Mouse (Mus musculus) limb, embryonic 12.5 days (tissue): ENCODE results near the gene Eef1a1. TPM values are rescaled to one million over a fixed set of nuclear protein-coding genes. Genes with fewer than 3 reads are reported as not detected.

ENCODE experiments used
- ATAC-seq: fragments of 200-750 bp; cut with Nextera tagmentation; 2 replicates; pipeline ENCODE4 v1.8.0; 2017; ENCODE audit warnings: low read depth, moderate TSS enrichment; ENCODE audit not compliant: insufficient number of reproducible peaks, insufficient read depth, low FRiP score, low TSS enrichment
- H3K27ac ChIP-seq: fragments of 300-500 bp; sonication (generic); 2 replicates; pipeline ENCODE4 v1.5.1; 2016; ENCODE audit warnings: mild to moderate bottlenecking, moderate library complexity
- H3K27me3 ChIP-seq: fragments of 300-500 bp; sonication (generic); 2 replicates; pipeline ENCODE4 v1.6.1; 2016; ENCODE audit warnings: mild to moderate bottlenecking, moderate library complexity
- H3K36me3 ChIP-seq: fragments of 300-500 bp; sonication (generic); 2 replicates; pipeline ENCODE4 v1.6.1; 2016; ENCODE audit warnings: mild to moderate bottlenecking, moderate library complexity
- H3K4me1 ChIP-seq: fragments of 300-500 bp; sonication (generic); replicated peaks from 2 replicates; pipeline ENCODE4 v1.6.1; 2016
- H3K4me2 ChIP-seq: fragments of 300-500 bp; sonication (generic); 2 replicates; pipeline ENCODE4 v1.6.1; 2016; ENCODE audit warnings: mild to moderate bottlenecking, moderate library complexity
- H3K4me3 ChIP-seq: fragments of 300-500 bp; sonication (generic); replicated peaks from 2 replicates; pipeline ENCODE4 v1.5.1; 2016; ENCODE audit warnings: mild to moderate bottlenecking
- H3K9ac ChIP-seq: fragments of 300-500 bp; sonication (generic); replicated peaks from 2 replicates; pipeline ENCODE4 v1.6.1; 2016; ENCODE audit warnings: mild to moderate bottlenecking, moderate library complexity
- H3K9me3 ChIP-seq: fragments of 300-500 bp; sonication (generic); 2 replicates; pipeline ENCODE4 v1.6.1; 2016; ENCODE audit warnings: mild to moderate bottlenecking, moderate library complexity
- WGBS: fragments of 180-500 bp; shearing (Covaris S2); methylation state at CpG from one replicate; pipeline ENCODE4 v1.1.7; 2016; 5-methylcytosine and 5-hydroxymethylcytosine counted together
- microRNA-seq: library from miRNA; unstranded; fragments of <30 nt; microRNA quantifications from one replicate; pipeline ENCODE4, GENCODE M21; 2017
- polyA plus RNA-seq: library from polyadenylated mRNA; unstranded; fragments of >200 nt; fragmentation: Nextera tagmentation; extraction: Ambion mirVana; gene quantifications from 2 replicates; pipeline ENCODE4 v1.2.1, GENCODE M21; 2016

Gene Eef1a1
- polyA plus RNA-seq, 1 experiment from 2014 or later: 4,104 TPM

- peaks cover 37% of the 10 kb centered on the region for H3K27me3 ChIP-seq
- 31% methylated on average over 9 of the region's 9 CpGs for WGBS
Measured at GRCm38 (mm10) chr9:78447606-78447972, 41.4 kb downstream of the Eef1a1 start.

DNA sequence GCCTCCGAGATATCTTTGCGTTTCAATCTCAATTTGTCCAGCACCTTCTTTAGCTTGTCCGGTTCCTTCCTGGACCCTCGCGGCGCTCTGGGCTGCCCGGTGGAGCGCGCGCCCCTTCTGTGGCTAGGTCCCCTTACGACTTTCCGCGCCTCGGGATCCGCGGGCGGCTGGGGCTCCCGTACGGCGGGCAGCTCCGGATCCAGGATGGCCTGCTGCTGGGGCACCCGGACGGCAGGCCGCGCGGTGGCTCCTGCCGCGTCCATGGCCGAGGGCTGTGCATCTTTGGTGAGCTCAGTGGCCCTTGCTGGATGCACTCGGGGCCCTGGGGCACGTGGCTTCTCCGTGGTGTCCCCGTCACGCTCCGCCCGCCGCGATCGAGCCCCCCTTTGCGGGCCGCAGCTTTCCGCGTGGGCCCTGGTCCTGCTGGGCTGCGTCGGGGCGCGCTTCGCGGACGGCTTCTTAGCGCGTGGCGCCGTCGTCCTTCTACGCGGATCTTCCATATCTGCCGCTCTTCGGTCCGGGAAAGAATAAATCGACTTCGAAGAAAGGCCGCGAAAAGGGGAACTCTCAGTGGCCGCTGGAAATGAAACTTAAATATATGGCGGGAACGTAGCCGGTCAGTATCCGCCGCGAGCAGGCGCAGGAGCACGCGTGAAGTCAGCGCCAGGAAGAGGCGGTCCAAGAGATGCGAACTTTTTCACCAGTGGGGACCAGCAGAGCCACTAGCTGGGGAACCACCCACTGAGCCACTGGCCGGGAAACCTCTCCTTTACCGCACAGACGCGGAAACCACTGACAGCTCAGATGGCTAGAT, 46.2 kb downstream of the Eef1a1 start, which contains the start of gene Cgas:
Cgas (minus strand) TSS at position 659 of the 814 bp plus-strand sequence.
- WGBS: under 1% methylated on average over 80 of the region's 81 CpGs
- Histone ChIP-seq H3K4me2 (peak within 1 kb of the TSS; percentile 79), H3K4me1 (peaks cover 7% of the 10 kb centered on the region; the same call in 1 of the 2 replicates), H3K36me3 (no peaks in the 10 kb centered on the region), H3K27me3 (peaks cover 69% of the 10 kb centered on the region), H3K9me3 (no peaks in the 10 kb centered on the region), H3K27ac (no peak within 1 kb of the TSS), H3K4me3 (peak within 1 kb of the TSS; percentile 49), H3K9ac (peak within 1 kb of the TSS; percentile 58)
- peak; percentile 39; the same call in 1 of the 2 replicates for ATAC-seq

More at GRCm38 (mm10) chr9:78447606-78447972, 41.4 kb downstream of the Eef1a1 start:
- H3K9me3 ChIP-seq: no peaks in the 10 kb centered on the region
- peak overlapping the region; percentile 90; the same call in 1 of the 2 replicates for H3K9ac ChIP-seq
- peaks cover 14% of the 10 kb centered on the region for H3K36me3 ChIP-seq
- ATAC-seq: peak; percentile 26; the same call in 1 of the 2 replicates
- H3K27ac ChIP-seq: no peak overlapping the region
- H3K4me3 ChIP-seq: peak overlapping the region; percentile 98
- H3K4me2 ChIP-seq: peak overlapping the region; percentile 72
- H3K4me1 ChIP-seq: peaks cover 12% of the 10 kb centered on the region

GRCm38 (mm10) chr9:78442237-78442578, 46.7 kb downstream of the Eef1a1 start:
- Histone ChIP-seq H3K27ac (no peak overlapping the region), H3K9me3 (no peaks in the 10 kb centered on the region), H3K36me3 (no peaks in the 10 kb centered on the region), H3K4me1 (peaks cover 7% of the 10 kb centered on the region; the same call in 1 of the 2 replicates), H3K9ac (peak overlapping the region; percentile 58), H3K27me3 (peaks cover 69% of the 10 kb centered on the region), H3K4me2 (peak overlapping the region; percentile 79), H3K4me3 (peak overlapping the region; percentile 49)
- 4% methylated on average over 9 of the region's 9 CpGs for WGBS
- ATAC-seq: 0 out of 2 replicates have a peak, but pooled peaks have one; percentile 34

DNA sequence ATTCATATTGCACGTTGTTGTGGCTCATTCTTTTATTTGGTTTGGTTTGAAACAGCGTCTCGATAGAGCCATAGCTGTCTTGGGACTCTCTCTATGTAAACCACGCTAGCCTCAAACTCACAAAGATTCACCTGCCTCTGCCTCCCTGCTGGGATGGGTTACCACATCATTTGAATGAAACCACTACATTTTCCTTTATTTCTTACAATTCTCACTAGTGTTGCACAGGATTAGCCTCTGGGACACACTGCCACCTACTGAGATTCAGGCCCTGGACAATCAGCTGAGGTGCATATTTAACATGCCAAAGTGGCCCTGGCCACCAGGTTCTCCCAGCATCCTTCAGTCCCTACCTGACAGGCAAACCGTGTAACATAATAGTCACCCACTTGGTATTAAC, 49.5 kb downstream of the Eef1a1 start:
- Histone ChIP-seq H3K36me3 (no peaks in the 10 kb centered on the region), H3K9ac (no peak overlapping the region), H3K4me1 (peaks cover 7% of the 10 kb centered on the region; the same call in 1 of the 2 replicates), H3K9me3 (no peaks in the 10 kb centered on the region), H3K27me3 (peaks cover 58% of the 10 kb centered on the region), H3K4me2 (no peak overlapping the region), H3K27ac (no peak overlapping the region), H3K4me3 (no peak overlapping the region)
- ATAC-seq: no peak
- WGBS: 61% methylated on average over 5 of the region's 5 CpGs

- Histone ChIP-seq H3K9me3 (no peaks in the 10 kb centered on the region), H3K4me3 (no peak overlapping the region), H3K9ac (no peak overlapping the region), H3K36me3 (no peaks in the 10 kb centered on the region), H3K27me3 (peaks cover 7% of the 10 kb centered on the region), H3K4me1 (no peaks in the 10 kb centered on the region; the same call in 1 of the 2 replicates), H3K27ac (no peak overlapping the region), H3K4me2 (no peak overlapping the region)
- no peak for ATAC-seq
- 89% methylated on average over 5 of the region's 5 CpGs for whole genome bisulfite sequencing
Measured at GRCm38 (mm10) chr9:78432471-78432870, 56.5 kb downstream of the Eef1a1 start.

DNA sequence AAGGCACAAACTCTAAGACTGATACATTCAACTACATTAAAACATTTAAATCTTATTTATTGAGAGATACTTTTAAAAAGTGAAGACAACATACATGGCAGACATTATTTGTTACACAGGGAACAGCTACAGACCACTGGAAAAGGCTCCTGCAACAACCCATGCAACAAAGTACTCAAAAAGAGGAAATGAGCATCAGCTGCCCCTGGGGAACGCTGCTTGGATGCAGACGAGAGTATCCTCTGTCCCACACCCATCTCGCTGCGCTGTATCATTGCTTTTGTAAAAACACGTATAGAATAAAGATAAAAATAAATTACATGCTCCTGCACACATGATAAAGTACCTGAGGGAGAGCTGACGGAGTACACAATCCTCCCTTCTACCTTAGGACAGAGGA, 58.5 kb downstream of the Eef1a1 start:
- no peaks in the 10 kb centered on the region; the same call in 1 of the 2 replicates for H3K4me1 ChIP-seq
- no peak overlapping the region for H3K27ac ChIP-seq
- H3K9me3 ChIP-seq: no peaks in the 10 kb centered on the region
- H3K4me2 ChIP-seq: no peak overlapping the region
- H3K27me3 ChIP-seq: no peaks in the 10 kb centered on the region; the same call in 1 of the 2 replicates
- H3K9ac ChIP-seq: no peak overlapping the region
- ATAC-seq: no peak
- H3K4me3 ChIP-seq: no peak overlapping the region
- WGBS: 75% methylated on average over 6 of the region's 6 CpGs
- H3K36me3 ChIP-seq: no peaks in the 10 kb centered on the region

DNA sequence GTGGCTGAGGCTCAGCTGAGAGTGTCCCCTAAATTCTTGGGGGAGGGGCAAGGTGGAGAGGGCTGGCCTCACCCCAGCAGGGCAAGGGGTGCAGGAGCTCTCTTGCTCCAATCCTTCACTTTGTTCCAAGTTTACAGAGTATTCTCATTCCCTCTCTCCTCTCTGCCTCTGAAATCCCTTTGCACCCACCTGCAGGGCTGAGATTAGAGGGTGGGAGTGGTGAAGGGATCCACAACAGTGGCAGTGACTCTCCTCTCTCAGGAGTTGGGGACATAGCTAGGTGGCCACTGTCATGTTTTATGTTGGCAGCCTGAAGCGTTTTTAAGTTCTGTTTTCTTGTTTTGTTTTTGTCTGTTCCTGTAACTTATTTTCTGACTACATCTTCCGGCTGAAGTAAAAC, 59.4 kb downstream of the Eef1a1 start:
- H3K9me3 ChIP-seq: no peaks in the 10 kb centered on the region
- H3K9ac ChIP-seq: no peak overlapping the region
- H3K36me3 ChIP-seq: no peaks in the 10 kb centered on the region

GRCm38 (mm10) chr9:78428870-78429432, 60.0 kb downstream of the Eef1a1 start:
- Histone ChIP-seq H3K27ac (no peak overlapping the region), H3K4me3 (no peak overlapping the region), H3K4me1 (no peaks in the 10 kb centered on the region; the same call in 1 of the 2 replicates), H3K9ac (no peak overlapping the region), H3K9me3 (no peaks in the 10 kb centered on the region), H3K36me3 (no peaks in the 10 kb centered on the region), H3K4me2 (no peak overlapping the region), H3K27me3 (no peaks in the 10 kb centered on the region; the same call in 1 of the 2 replicates)
- WGBS: 79% methylated on average over 4 of the region's 4 CpGs
- no peak for ATAC-seq

More for the DNA sequence above, 59.4 kb downstream of the Eef1a1 start:
- H3K27ac ChIP-seq: no peak overlapping the region
- 57% methylated on average over 2 of the region's 2 CpGs for WGBS
- H3K27me3 ChIP-seq: no peaks in the 10 kb centered on the region; the same call in 1 of the 2 replicates
- no peak for ATAC-seq
- H3K4me1 ChIP-seq: no peaks in the 10 kb centered on the region; the same call in 1 of the 2 replicates
- no peak overlapping the region for H3K4me2 ChIP-seq
- no peak overlapping the region for H3K4me3 ChIP-seq

Small RNA genes lying within 50 kb of the gene (microRNA-seq; reads per million reads assigned to microRNA genes)
- not detected for gene Gm26377

Other genes starting within 250 kb of the Eef1a1 start
- not detected in 2 replicates for gene Gm3776, start 232.0 kb downstream of the Eef1a1 start, polyA plus RNA-seq
- not detected in 2 replicates for gene Gm10639, start 199.2 kb downstream of the Eef1a1 start, polyA plus RNA-seq
- gene Omt2a, start 174.4 kb downstream of the Eef1a1 start, polyA plus RNA-seq: not detected in 2 replicates
- gene Omt2b, start 161.6 kb downstream of the Eef1a1 start, polyA plus RNA-seq: not detected in 2 replicates
- gene Gsta2, start 133.4 kb downstream of the Eef1a1 start, polyA plus RNA-seq: not detected in 2 replicates
- gene Dppa5a, start 121.0 kb downstream of the Eef1a1 start, polyA plus RNA-seq: 0.37 and 1.3 TPM in 2 replicates
- gene Ooep, start 110.4 kb downstream of the Eef1a1 start, polyA plus RNA-seq: 2.5 and 3.0 TPM in 2 replicates
- gene Ddx43, start 93.4 kb downstream of the Eef1a1 start, polyA plus RNA-seq: 0.30 and 0.54 TPM in 2 replicates
- gene Cgas, start 45.9 kb downstream of the Eef1a1 start, polyA plus RNA-seq: 1.7 TPM in 2 replicates
- gene Mto1, start 40.9 kb downstream of the Eef1a1 start, polyA plus RNA-seq: 20.3 and 23.5 TPM in 2 replicates
- 0.79 and 0.88 TPM in 2 replicates for gene Gm17324, start 40.4 kb downstream of the Eef1a1 start, polyA plus RNA-seq
- gene Slc17a5, start 98.9 kb upstream of the Eef1a1 start, polyA plus RNA-seq: 17.3 and 18.2 TPM in 2 replicates
- 5.3 and 5.7 TPM in 2 replicates for gene Cd109, start 126.4 kb upstream of the Eef1a1 start, polyA plus RNA-seq